Mouse (Mus musculus): Measurements from ENCODE around the gene Nanp. TPM values are rescaled to one million over a fixed set of nuclear protein-coding genes. Genes with fewer than 3 reads are reported as not detected.

Gene Nanp
- 49.2 and 54.7 TPM in 2 replicates for polyA plus RNA-seq (2015; fragmentation: Nextera tagmentation; extraction: Ambion mirVana)

DNA sequence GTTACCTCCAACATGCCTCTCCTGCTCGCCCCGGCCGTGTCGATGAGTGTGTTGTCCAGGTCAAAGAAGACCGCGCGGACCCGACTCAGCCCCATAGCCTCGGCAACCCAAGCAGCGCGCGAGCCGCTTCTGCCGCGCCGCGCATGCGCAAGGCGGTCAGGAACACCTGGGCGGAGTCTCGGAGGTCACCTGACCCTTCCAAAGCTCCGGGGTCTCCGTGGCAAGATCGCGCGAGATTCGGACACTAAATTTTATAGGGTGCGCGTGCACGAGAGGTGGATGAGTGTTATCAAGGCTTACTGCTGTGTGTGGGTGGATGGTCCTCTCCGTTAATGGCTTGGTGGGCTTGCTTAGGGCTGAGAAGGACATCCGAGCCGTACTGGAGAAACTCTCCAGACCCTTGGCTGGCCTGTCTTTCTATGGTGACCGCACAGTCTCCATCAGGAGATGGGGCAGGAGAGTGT is at the start of gene Nanp, which contains the start of gene Ninl:
TSS of gene Nanp (minus strand) at position 167 of the 464 bp plus-strand sequence.
TSS of gene Ninl (minus strand) at position 151 of the 464 bp plus-strand sequence.
- Histone ChIP-seq H3K9me3 (ENCODE audit: low read length) (no peaks in the 10 kb centered on the region), H3K4me3 (ENCODE audit: low read depth, low read length) (peak within 1 kb of the TSS; percentile 90), H3K36me3 (replicated peaks; ENCODE audit: insufficient read depth, low read length) (peaks cover 4% of the 10 kb centered on the region; the same call in 1 of the 2 replicates), H3K4me2 (ENCODE audit: low read depth, low read length) (peak within 1 kb of the TSS; percentile 76), H3K4me1 (ENCODE audit: insufficient read depth) (peaks cover 27% of the 10 kb centered on the region), H3K27ac (ENCODE audit: low read depth) (peak within 1 kb of the TSS; percentile 90), H3K9ac (replicated peaks) (peak within 1 kb of the TSS; percentile 96), H3K27me3 (ENCODE audit: insufficient read depth, low read length) (no peaks in the 10 kb centered on the region)
- ATAC-seq = peak; percentile 89
- no peak for TF ChIP-seq EP300 (IDR thresholded peaks at IDR 0.05; ENCODE audit: low read depth)
- no peak for TF ChIP-seq CTCF (IDR thresholded peaks at IDR 0.05; ENCODE audit: low read depth)
- WGBS (ENCODE audit: insufficient replicate concordance) = under 1% methylated on average over 30 of the region's 34 CpGs
- peak; percentile 95 for DNase-seq

DNA sequence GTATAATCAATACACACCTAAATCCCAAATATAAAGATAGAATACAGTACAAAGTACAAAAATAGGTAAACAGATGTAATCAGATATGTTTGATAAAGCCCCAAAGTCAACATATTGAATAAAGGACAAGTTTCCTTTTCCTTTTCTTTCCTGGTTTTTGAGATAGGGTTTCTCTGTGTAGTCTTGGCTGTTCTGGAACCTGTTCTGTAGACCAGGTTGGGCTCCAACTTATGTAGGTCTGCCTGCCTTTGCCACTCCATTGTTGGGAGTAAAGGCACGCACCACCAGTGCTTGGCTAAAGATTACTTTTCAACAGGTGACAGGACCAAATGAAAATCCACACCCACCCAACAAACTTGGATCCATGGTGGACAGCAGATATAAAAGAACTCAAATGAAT is 17.4 kb upstream of the Nanp start:
- WGBS (ENCODE audit: insufficient replicate concordance) = 74% methylated on average over 1 of the region's 1 CpGs
- TF ChIP-seq EP300 (IDR thresholded peaks at IDR 0.05; ENCODE audit: low read depth) (no peak), CTCF (IDR thresholded peaks at IDR 0.05; ENCODE audit: low read depth) (no peak)

GRCm38 (mm10) chr2:151040411-151040810 is 1.2 kb upstream of the Nanp start:
- H3K4me3 ChIP-seq (ENCODE audit: low read depth, low read length) = no peak overlapping the region

More for the DNA sequence above, 17.4 kb upstream of the Nanp start:
- H3K9ac ChIP-seq (replicated peaks) = no peak overlapping the region
- no peak overlapping the region for H3K27ac ChIP-seq (ENCODE audit: low read depth)
- ATAC-seq (no peak), DNase-seq (no peak)
- no peak overlapping the region for H3K4me3 ChIP-seq (ENCODE audit: low read depth, low read length)
- H3K9me3 ChIP-seq (ENCODE audit: low read length) = no peaks in the 10 kb centered on the region
- no peak overlapping the region for H3K4me2 ChIP-seq (ENCODE audit: low read depth, low read length)
- no peaks in the 10 kb centered on the region for H3K36me3 ChIP-seq (replicated peaks; ENCODE audit: insufficient read depth, low read length)
- no peaks in the 10 kb centered on the region for H3K27me3 ChIP-seq (ENCODE audit: insufficient read depth, low read length)
- H3K4me1 ChIP-seq (ENCODE audit: insufficient read depth) = no peaks in the 10 kb centered on the region

GRCm38 (mm10) chr2:151039726-151040125 is 528 bp upstream of the Nanp start:
- no peak for ATAC-seq
- H3K4me3 ChIP-seq (ENCODE audit: low read depth, low read length) = peak overlapping the region; percentile 90
- H3K4me2 ChIP-seq (ENCODE audit: low read depth, low read length) = peak overlapping the region; percentile 76
- peaks cover 22% of the 10 kb centered on the region for H3K4me1 ChIP-seq (ENCODE audit: insufficient read depth)
- H3K27me3 ChIP-seq (ENCODE audit: insufficient read depth, low read length) = no peaks in the 10 kb centered on the region
- TF ChIP-seq EP300 (IDR thresholded peaks at IDR 0.05; ENCODE audit: low read depth) (no peak), CTCF (IDR thresholded peaks at IDR 0.05; ENCODE audit: low read depth) (no peak)
- DNase-seq = peak; percentile 25
- H3K36me3 ChIP-seq (replicated peaks; ENCODE audit: insufficient read depth, low read length) = no peaks in the 10 kb centered on the region
- peak overlapping the region; percentile 96 for H3K9ac ChIP-seq (replicated peaks)
- H3K9me3 ChIP-seq (ENCODE audit: low read length) = no peaks in the 10 kb centered on the region
- H3K27ac ChIP-seq (ENCODE audit: low read depth) = peak overlapping the region; percentile 19; the same call in 1 of the 2 replicates
- 33% methylated on average over 8 of the region's 8 CpGs for WGBS (ENCODE audit: insufficient replicate concordance)

More at GRCm38 (mm10) chr2:151040411-151040810, 1.2 kb upstream of the Nanp start:
- Histone ChIP-seq H3K27ac (ENCODE audit: low read depth) (no peak overlapping the region), H3K4me2 (ENCODE audit: low read depth, low read length) (0 out of 2 replicates have a peak overlapping the region, but pooled peaks have one; percentile 76), H3K9ac (replicated peaks) (no peak overlapping the region), H3K9me3 (ENCODE audit: low read length) (no peaks in the 10 kb centered on the region), H3K4me1 (ENCODE audit: insufficient read depth) (peaks cover 19% of the 10 kb centered on the region), H3K36me3 (replicated peaks; ENCODE audit: insufficient read depth, low read length) (no peaks in the 10 kb centered on the region), H3K27me3 (ENCODE audit: insufficient read depth, low read length) (no peaks in the 10 kb centered on the region)
- DNase-seq (no peak), ATAC-seq (no peak)
- no peak for TF ChIP-seq EP300 (IDR thresholded peaks at IDR 0.05; ENCODE audit: low read depth)
- TF ChIP-seq CTCF (IDR thresholded peaks at IDR 0.05; ENCODE audit: low read depth) = no peak
- 95% methylated on average over 1 of the region's 1 CpGs for WGBS (ENCODE audit: insufficient replicate concordance)

DNA sequence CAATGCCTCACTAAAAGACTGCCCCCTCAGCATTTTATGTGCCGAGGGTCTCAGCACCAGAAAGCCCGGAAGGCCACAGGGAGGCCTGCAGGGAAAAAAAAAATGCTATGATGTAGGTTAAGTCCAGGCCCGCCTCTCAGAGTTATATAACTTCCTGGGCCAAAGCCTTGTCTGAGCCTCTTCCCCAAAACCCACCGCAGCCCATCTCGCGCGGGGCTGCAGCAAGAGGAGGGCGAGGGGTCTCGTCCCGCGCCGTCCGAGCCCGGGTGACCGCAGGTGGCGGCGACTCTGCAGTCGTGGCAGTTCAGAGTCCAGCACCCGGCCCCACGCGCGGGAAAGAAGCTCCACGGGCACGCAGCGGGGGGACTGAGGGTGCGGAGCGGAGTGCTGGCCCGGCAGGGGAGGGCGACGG is 381 bp downstream of the Nanp start:
- H3K27ac ChIP-seq (ENCODE audit: low read depth) = peak overlapping the region; percentile 90

DNA sequence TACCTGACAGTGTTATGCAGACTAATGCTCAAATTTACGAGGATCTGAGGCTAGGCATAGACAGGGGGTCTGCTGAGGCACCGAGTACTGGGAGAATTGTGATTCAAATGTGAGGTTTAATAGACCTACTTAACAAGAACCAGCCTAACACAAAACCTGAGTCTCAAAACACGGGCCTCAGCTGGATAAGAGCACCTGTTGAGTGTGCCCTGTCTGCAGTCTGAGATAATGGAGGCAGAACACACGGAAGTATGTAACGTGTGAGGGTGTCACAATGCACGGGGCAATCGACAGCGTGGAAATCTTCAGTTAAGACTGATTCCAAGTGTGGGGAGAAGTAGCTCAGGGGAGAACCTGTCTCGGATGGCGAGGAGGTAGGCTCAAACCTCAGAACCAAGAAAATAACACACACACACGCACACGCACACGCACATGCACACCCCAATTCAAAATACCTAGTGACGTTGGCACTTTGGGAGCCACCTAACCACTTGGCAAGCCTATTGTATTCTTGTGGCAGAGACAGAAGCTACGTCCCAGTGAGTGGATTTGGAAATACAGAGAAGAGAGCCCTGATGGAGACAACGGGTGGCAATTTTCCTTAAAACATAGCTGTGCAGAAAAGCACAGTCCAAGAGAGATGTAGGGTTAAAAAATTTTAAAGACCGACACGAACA is 1.2 kb downstream of the Nanp start:
- Histone ChIP-seq H3K27me3 (ENCODE audit: insufficient read depth, low read length) (no peaks in the 10 kb centered on the region), H3K4me1 (ENCODE audit: insufficient read depth) (peaks cover 30% of the 10 kb centered on the region), H3K9ac (replicated peaks) (peak overlapping the region; percentile 96), H3K36me3 (replicated peaks; ENCODE audit: insufficient read depth, low read length) (peaks cover 4% of the 10 kb centered on the region; the same call in 1 of the 2 replicates), H3K9me3 (ENCODE audit: low read length) (no peaks in the 10 kb centered on the region), H3K4me3 (ENCODE audit: low read depth, low read length) (peak overlapping the region; percentile 90), H3K27ac (ENCODE audit: low read depth) (peak overlapping the region; percentile 90), H3K4me2 (ENCODE audit: low read depth, low read length) (peak overlapping the region; percentile 76)
- ATAC-seq (peak; percentile 71), DNase-seq (peak; percentile 59)
- 35% methylated on average over 18 of the region's 18 CpGs for WGBS (ENCODE audit: insufficient replicate concordance)
- TF ChIP-seq CTCF (IDR thresholded peaks at IDR 0.05; ENCODE audit: low read depth) (no peak), EP300 (IDR thresholded peaks at IDR 0.05; ENCODE audit: low read depth) (peak; percentile 94)

More for the DNA sequence above, 381 bp downstream of the Nanp start:
- ATAC-seq (peak; percentile 54), DNase-seq (no peak)
- H3K36me3 ChIP-seq (replicated peaks; ENCODE audit: insufficient read depth, low read length) = peaks cover 4% of the 10 kb centered on the region; the same call in 1 of the 2 replicates
- H3K27me3 ChIP-seq (ENCODE audit: insufficient read depth, low read length) = no peaks in the 10 kb centered on the region
- no peaks in the 10 kb centered on the region for H3K9me3 ChIP-seq (ENCODE audit: low read length)
- WGBS (ENCODE audit: insufficient replicate concordance) = 1% methylated on average over 30 of the region's 30 CpGs
- peak overlapping the region; percentile 76 for H3K4me2 ChIP-seq (ENCODE audit: low read depth, low read length)
- no peak for TF ChIP-seq EP300 (IDR thresholded peaks at IDR 0.05; ENCODE audit: low read depth)
- peak overlapping the region; percentile 90 for H3K4me3 ChIP-seq (ENCODE audit: low read depth, low read length)
- peaks cover 30% of the 10 kb centered on the region for H3K4me1 ChIP-seq (ENCODE audit: insufficient read depth)
- H3K9ac ChIP-seq (replicated peaks) = peak overlapping the region; percentile 96
